Mouse (Mus musculus): ENCODE data around the gene Pgr.

Pgr gene

GRCm38 (mm10) chr9:8899616-8900202, at the start of gene Pgr:
Gene Pgr, plus strand, starts transcription at chr9:8899833.
- DNase-seq, result peak; percentile 65 to 72

- no peak for DNase-seq
These were observed 42.2 kb upstream of the Pgr start for GRCm38 (mm10) chr9:8857455-8857854.

GRCm38 (mm10) chr9:8868511-8868910, 31.1 kb upstream of the Pgr start:
- no peak for DNase-seq

GRCm38 (mm10) chr9:8895205-8895604, 4.4 kb upstream of the Pgr start:
- no peak for DNase-seq

- DNase-seq, result peak; percentile 54 to 57
These were observed 775 bp downstream of the Pgr start for GRCm38 (mm10) chr9:8900203-8901012.

GRCm38 (mm10) chr9:8901013-8901646, 1.5 kb downstream of the Pgr start:
- peak; percentile 55 to 60 for DNase-seq

- peak; percentile 75 to 77 for DNase-seq
These were observed 2.1 kb downstream of the Pgr start for GRCm38 (mm10) chr9:8901647-8902131.

- DNase-seq, result peak; percentile 15 to 30
These were observed 2.6 kb downstream of the Pgr start for GRCm38 (mm10) chr9:8902277-8902676.

- DNase-seq, result no peak
These were observed 27.9 kb downstream of the Pgr start for GRCm38 (mm10) chr9:8927561-8927960.

GRCm38 (mm10) chr9:8937753-8938152, 38.1 kb downstream of the Pgr start:
- DNase-seq, result no peak

- DNase-seq, result no peak
These were observed 53.7 kb downstream of the Pgr start for GRCm38 (mm10) chr9:8953306-8953705.

- DNase-seq, result peak; percentile 69 to 73
These were observed 65.0 kb downstream of the Pgr start for GRCm38 (mm10) chr9:8964512-8965133.

GRCm38 (mm10) chr9:8970240-8970639, 70.6 kb downstream of the Pgr start:
- peak; percentile 9 to 19 for DNase-seq

GRCm38 (mm10) chr9:8971491-8971890, 71.9 kb downstream of the Pgr start, which contains the start of gene Gm16485:
Gene Gm16485, plus strand, starts transcription at chr9:8971791.
- DNase-seq, result no peak

- peak; percentile 16 for DNase-seq
These were observed 78.1 kb downstream of the Pgr start for GRCm38 (mm10) chr9:8977775-8978174.

GRCm38 (mm10) chr9:8982315-8982714, 82.7 kb downstream of the Pgr start:
- no peak for DNase-seq

GRCm38 (mm10) chr9:8996494-8996893, 96.9 kb downstream of the Pgr start:
- no peak for DNase-seq

GRCm38 (mm10) chr9:9001170-9001569, 101.5 kb downstream of the Pgr start:
- peak in 1 of 2 experiments; percentile 27 for DNase-seq

GRCm38 (mm10) chr9:9015108-9015507, 115.5 kb downstream of the Pgr start:
- DNase-seq, result no peak
